Mouse (Mus musculus): ENCODE data around the gene Cib1. TPM values are rescaled to one million over a fixed set of nuclear protein-coding genes. Genes with fewer than 3 reads are reported as not detected.

The Cib1 gene
- total and polyA plus RNA-seq, 2 experiments from 2014 or later: 33.5 to 49.9 TPM

GRCm38 (mm10) chr7:80193941-80194739 lies 38.5 kb downstream of the Cib1 start:
- ATAC-seq: peak; percentile 8; the same call in 1 of the 2 replicates
- Histone ChIP-seq H3K9ac (replicated peaks; ENCODE audit: low read length) (no peak overlapping the region), H3K9me3 (ENCODE audit: low read length) (no peaks in the 10 kb centered on the region), H3K27ac (peak overlapping the region; percentile 43), H3K4me3 (ENCODE audit: low read length) (no peak overlapping the region), H3K4me2 (ENCODE audit: low read depth, low read length) (peak overlapping the region; percentile 4), H3K27me3 (ENCODE audit: insufficient read depth, low read length) (no peaks in the 10 kb centered on the region), H3K4me1 (ENCODE audit: insufficient read depth, low read length) (peaks cover 27% of the 10 kb centered on the region), H3K36me3 (ENCODE audit: insufficient read depth, low read length) (no peaks in the 10 kb centered on the region)
- peak; percentile 78 for DNase-seq (ENCODE audit: low spot score)
- no peak for TF ChIP-seq CTCF (IDR thresholded peaks at IDR 0.05; ENCODE audit: low read depth)
- WGBS: 34% methylated on average over 13 of the region's 13 CpGs

DNA sequence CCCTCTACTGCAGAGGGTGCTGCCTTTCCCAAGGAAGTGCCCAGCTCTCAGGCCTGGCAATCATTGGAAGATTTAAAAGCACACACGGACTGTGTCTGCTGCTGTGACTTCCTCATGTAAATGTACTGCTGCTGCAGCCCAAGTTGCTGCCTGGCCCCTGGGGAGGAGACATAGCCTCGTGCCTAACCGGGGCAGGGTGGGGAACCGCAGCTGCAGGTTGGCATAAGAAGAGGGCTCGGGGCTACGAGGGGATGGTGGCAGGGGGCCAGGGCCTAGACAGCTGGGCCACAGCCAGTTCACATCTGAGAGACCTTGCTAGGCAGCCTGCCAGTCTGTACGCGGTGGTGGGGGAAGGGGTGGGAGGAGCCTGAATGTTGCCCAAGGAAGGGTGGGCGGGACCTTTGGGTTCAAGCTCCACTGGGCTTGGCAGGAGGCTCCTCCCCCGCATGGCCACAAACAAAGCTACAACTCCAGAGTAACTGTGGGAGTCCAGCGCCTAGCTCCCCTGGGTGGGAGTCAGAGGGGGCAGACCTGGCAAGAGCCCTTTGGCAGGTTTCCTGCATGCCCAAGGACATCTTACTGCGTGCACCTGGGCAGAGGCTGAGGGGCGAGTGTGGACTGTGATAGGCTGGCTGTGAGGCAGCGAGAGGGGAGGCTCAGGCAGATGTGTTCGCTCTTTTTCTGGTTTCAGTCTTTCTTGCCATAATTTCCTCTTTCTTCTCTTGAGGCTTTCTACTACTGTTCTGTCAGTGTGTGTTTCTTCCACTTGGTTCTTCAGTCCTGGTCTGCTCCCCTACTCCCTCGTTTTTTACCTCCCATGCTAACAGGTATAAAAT lies 40.2 kb downstream of the Cib1 start:
- DNase-seq (ENCODE audit: low spot score) (peak; percentile 93), ATAC-seq (peak; percentile 82)
- peak overlapping the region; percentile 70 for H3K27ac ChIP-seq
- no peak overlapping the region for H3K4me3 ChIP-seq (ENCODE audit: low read length)
- TF ChIP-seq CTCF (IDR thresholded peaks at IDR 0.05; ENCODE audit: low read depth): no peak
- no peaks in the 10 kb centered on the region for H3K27me3 ChIP-seq (ENCODE audit: insufficient read depth, low read length)
- peak overlapping the region; percentile 44 for H3K4me2 ChIP-seq (ENCODE audit: low read depth, low read length)
- H3K4me1 ChIP-seq (ENCODE audit: insufficient read depth, low read length): peaks cover 39% of the 10 kb centered on the region
- H3K9ac ChIP-seq (replicated peaks; ENCODE audit: low read length): no peak overlapping the region; the same call in 1 of the 2 replicates
- WGBS: 10% methylated on average over 16 of the region's 16 CpGs
- H3K9me3 ChIP-seq (ENCODE audit: low read length): no peaks in the 10 kb centered on the region
- no peaks in the 10 kb centered on the region for H3K36me3 ChIP-seq (ENCODE audit: insufficient read depth, low read length)

DNA sequence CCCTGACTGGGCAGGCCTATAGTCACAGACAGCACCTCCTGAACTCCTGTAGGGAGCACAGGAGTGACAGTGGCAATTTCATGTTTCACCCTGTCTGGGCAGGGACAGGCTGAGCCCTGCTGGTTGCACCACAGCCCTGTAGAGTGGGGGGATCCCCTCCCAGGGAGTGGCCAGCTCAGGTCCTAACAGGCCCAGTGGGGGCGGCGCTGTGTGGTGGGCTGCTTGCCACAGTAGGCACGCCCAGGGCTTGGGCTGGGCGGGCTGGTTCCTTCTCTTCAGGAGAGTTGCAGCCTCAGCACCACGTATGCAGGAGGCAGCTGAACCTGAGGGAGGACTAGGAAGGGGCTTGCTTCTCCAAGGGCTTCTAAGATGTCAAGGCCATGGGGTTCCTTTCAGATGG lies 41.2 kb downstream of the Cib1 start:
- Histone ChIP-seq H3K4me3 (ENCODE audit: low read length) (no peak overlapping the region), H3K27me3 (ENCODE audit: insufficient read depth, low read length) (no peaks in the 10 kb centered on the region), H3K36me3 (ENCODE audit: insufficient read depth, low read length) (no peaks in the 10 kb centered on the region), H3K27ac (peak overlapping the region; percentile 70; the same call in 1 of the 2 replicates), H3K9me3 (ENCODE audit: low read length) (no peaks in the 10 kb centered on the region), H3K4me1 (ENCODE audit: insufficient read depth, low read length) (peaks cover 38% of the 10 kb centered on the region), H3K9ac (replicated peaks; ENCODE audit: low read length) (no peak overlapping the region), H3K4me2 (ENCODE audit: low read depth, low read length) (no peak overlapping the region)
- DNase-seq (ENCODE audit: low spot score): no peak
- ATAC-seq: no peak
- WGBS: 47% methylated on average over 5 of the region's 5 CpGs
- no peak for TF ChIP-seq CTCF (IDR thresholded peaks at IDR 0.05; ENCODE audit: low read depth)

GRCm38 (mm10) chr7:80189147-80189933 lies 43.3 kb downstream of the Cib1 start:
- DNase-seq (ENCODE audit: low spot score) (peak; percentile 48), ATAC-seq (no peak)
- Histone ChIP-seq H3K27me3 (ENCODE audit: insufficient read depth, low read length) (no peaks in the 10 kb centered on the region), H3K4me3 (ENCODE audit: low read length) (no peak overlapping the region), H3K36me3 (ENCODE audit: insufficient read depth, low read length) (no peaks in the 10 kb centered on the region), H3K9ac (replicated peaks; ENCODE audit: low read length) (no peak overlapping the region; the same call in 1 of the 2 replicates), H3K4me2 (ENCODE audit: low read depth, low read length) (peak overlapping the region; percentile 8; the same call in 1 of the 2 replicates), H3K4me1 (ENCODE audit: insufficient read depth, low read length) (peaks cover 44% of the 10 kb centered on the region), H3K27ac (0 out of 2 replicates have a peak overlapping the region, but pooled peaks have one; percentile 36), H3K9me3 (ENCODE audit: low read length) (no peaks in the 10 kb centered on the region)
- no peak for TF ChIP-seq CTCF (IDR thresholded peaks at IDR 0.05; ENCODE audit: low read depth)
- 27% methylated on average over 11 of the region's 11 CpGs for WGBS

- WGBS: 61% methylated on average over 2 of the region's 2 CpGs
- H3K4me3 ChIP-seq (ENCODE audit: low read length): no peak overlapping the region
- no peak overlapping the region; the same call in 1 of the 2 replicates for H3K9ac ChIP-seq (replicated peaks; ENCODE audit: low read length)
- TF ChIP-seq CTCF (IDR thresholded peaks at IDR 0.05; ENCODE audit: low read depth): no peak
- peak overlapping the region; percentile 36; the same call in 1 of the 2 replicates for H3K27ac ChIP-seq
- H3K4me1 ChIP-seq (ENCODE audit: insufficient read depth, low read length): peaks cover 44% of the 10 kb centered on the region
- H3K4me2 ChIP-seq (ENCODE audit: low read depth, low read length): peak overlapping the region; percentile 8; the same call in 1 of the 2 replicates
- DNase-seq (ENCODE audit: low spot score) (no peak), ATAC-seq (no peak)
- no peaks in the 10 kb centered on the region for H3K36me3 ChIP-seq (ENCODE audit: insufficient read depth, low read length)
- no peaks in the 10 kb centered on the region for H3K9me3 ChIP-seq (ENCODE audit: low read length)
- no peaks in the 10 kb centered on the region for H3K27me3 ChIP-seq (ENCODE audit: insufficient read depth, low read length)
Observed at GRCm38 (mm10) chr7:80188579-80189125, 44.0 kb downstream of the Cib1 start.

- peaks cover 38% of the 10 kb centered on the region for H3K4me1 ChIP-seq (ENCODE audit: insufficient read depth, low read length)
- peak overlapping the region; percentile 51 for H3K4me3 ChIP-seq (ENCODE audit: low read length)
Observed at GRCm38 (mm10) chr7:80187501-80187900, 45.1 kb downstream of the Cib1 start.

More at GRCm38 (mm10) chr7:80187501-80187900, 45.1 kb downstream of the Cib1 start:
- peak overlapping the region; percentile 87 for H3K27ac ChIP-seq
- 37% methylated on average over 12 of the region's 12 CpGs for WGBS
- H3K9me3 ChIP-seq (ENCODE audit: low read length): no peaks in the 10 kb centered on the region
- no peaks in the 10 kb centered on the region for H3K36me3 ChIP-seq (ENCODE audit: insufficient read depth, low read length)
- no peak for DNase-seq (ENCODE audit: low spot score)
- H3K4me2 ChIP-seq (ENCODE audit: low read depth, low read length): peak overlapping the region; percentile 88
- no peaks in the 10 kb centered on the region for H3K27me3 ChIP-seq (ENCODE audit: insufficient read depth, low read length)
- no peak for ATAC-seq
- H3K9ac ChIP-seq (replicated peaks; ENCODE audit: low read length): peak overlapping the region; percentile 67
- TF ChIP-seq CTCF (IDR thresholded peaks at IDR 0.05; ENCODE audit: low read depth): no peak

All from hindbrain, postnatal 0 days (tissue).